Mouse (Mus musculus): ENCODE data around the gene Uchl5.
A peak's percentile ranks its signal among the peaks of the same experiment; 100 is the strongest.

The Uchl5 gene

GRCm38 (mm10) chr1:143776446-143777411 lies at the start of gene Uchl5, which contains the start of gene Trove2:
Gene Uchl5 (plus strand): TSS chr1:143777272.
Gene Trove2 (minus strand): TSS chr1:143777068.
- DNase-seq: peak; percentile 97 to 98

GRCm38 (mm10) chr1:143727701-143728445 lies 49.2 kb upstream of the Uchl5 start:
- DNase-seq: no peak

- no peak for DNase-seq
These were observed 46.2 kb upstream of the Uchl5 start for GRCm38 (mm10) chr1:143730899-143731298.

- DNase-seq: no peak
These were observed 45.4 kb upstream of the Uchl5 start for GRCm38 (mm10) chr1:143731691-143732090.

GRCm38 (mm10) chr1:143733914-143734410 lies 43.1 kb upstream of the Uchl5 start:
- DNase-seq: no peak

- no peak for DNase-seq
These were observed 38.3 kb upstream of the Uchl5 start for GRCm38 (mm10) chr1:143738811-143739210.

- DNase-seq: peak; percentile 89 to 93
These were observed 37.4 kb upstream of the Uchl5 start for GRCm38 (mm10) chr1:143739361-143740350.

GRCm38 (mm10) chr1:143740581-143740980 lies 36.5 kb upstream of the Uchl5 start:
- DNase-seq: no peak

GRCm38 (mm10) chr1:143741331-143741730 lies 35.7 kb upstream of the Uchl5 start:
- DNase-seq: no peak

- no peak for DNase-seq
These were observed 34.9 kb upstream of the Uchl5 start for GRCm38 (mm10) chr1:143742186-143742585.

GRCm38 (mm10) chr1:143745871-143746270 lies 31.2 kb upstream of the Uchl5 start:
- DNase-seq: no peak

GRCm38 (mm10) chr1:143762159-143762558 lies 14.9 kb upstream of the Uchl5 start:
- DNase-seq: no peak

- no peak for DNase-seq
These were observed 12.6 kb upstream of the Uchl5 start for GRCm38 (mm10) chr1:143764443-143764842.

- DNase-seq: no peak
These were observed 11.3 kb upstream of the Uchl5 start for GRCm38 (mm10) chr1:143765801-143766200.

GRCm38 (mm10) chr1:143766238-143766637 lies 10.8 kb upstream of the Uchl5 start:
- DNase-seq: no peak

- peak; percentile 11 to 43 for DNase-seq
These were observed 6.5 kb upstream of the Uchl5 start for GRCm38 (mm10) chr1:143770444-143771109.

- DNase-seq: no peak
These were observed 4.0 kb upstream of the Uchl5 start for GRCm38 (mm10) chr1:143773082-143773481.

- no peak for DNase-seq
These were observed 3.2 kb upstream of the Uchl5 start for GRCm38 (mm10) chr1:143773909-143774308.

- peak in 1 of 2 experiments; percentile 9 for DNase-seq
These were observed 616 bp downstream of the Uchl5 start for GRCm38 (mm10) chr1:143777558-143778218.

- DNase-seq: peak; percentile 28 to 29
These were observed 11.6 kb downstream of the Uchl5 start for GRCm38 (mm10) chr1:143788584-143789227.
